Mouse (Mus musculus) spleen, postnatal 10 days (tissue): Measurements from ENCODE around the gene Nup210l.

Experiments used
- DNase-seq, 2 experiments: peaks; one replicate each; pipeline ENCODE4 v3.0.0; 2021 to 2022; ENCODE audit warnings: low spot score in 2 of 2

The Nup210l gene

DNA sequence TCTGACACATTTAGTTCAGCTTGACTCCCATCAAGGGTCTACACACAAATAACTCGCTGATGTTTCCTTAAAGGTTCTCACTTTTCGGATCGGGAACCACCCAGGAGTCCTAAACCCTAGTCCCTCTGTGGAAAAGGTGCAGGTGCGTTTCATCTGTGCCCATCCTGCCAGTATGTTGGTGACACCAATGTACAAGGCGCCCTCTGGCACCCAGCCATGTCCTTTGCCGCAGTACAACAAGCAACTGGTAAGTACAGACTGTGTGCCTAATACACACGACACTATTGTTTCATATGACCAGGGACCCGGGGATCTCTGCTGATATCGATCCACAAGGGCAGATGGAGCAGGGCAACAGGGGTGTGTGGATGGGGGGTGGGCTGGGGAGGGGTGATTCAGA, 55.8 kb downstream of the Nup210l start:
- DNase-seq, result no peak

DNA sequence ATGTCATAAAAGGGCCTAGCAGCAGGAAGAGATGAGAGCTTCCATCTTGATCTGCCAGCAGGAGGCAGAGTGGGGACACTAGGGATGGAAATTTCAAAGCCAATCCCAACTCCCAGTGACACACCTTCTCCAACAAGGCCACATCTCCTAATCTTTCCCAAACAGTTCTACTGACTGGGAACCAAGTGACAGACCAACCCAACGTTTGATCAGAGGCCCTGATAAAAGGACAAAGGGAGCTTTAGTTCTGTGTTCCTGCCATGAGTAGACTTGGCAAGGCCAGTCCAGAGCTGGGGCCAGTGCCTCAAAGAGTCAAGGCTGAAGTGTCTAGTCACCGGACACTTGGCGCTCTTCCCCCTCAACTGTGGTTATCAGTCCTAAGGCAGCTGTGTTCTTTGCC, 57.6 kb downstream of the Nup210l start:
- DNase-seq, result no peak

DNA sequence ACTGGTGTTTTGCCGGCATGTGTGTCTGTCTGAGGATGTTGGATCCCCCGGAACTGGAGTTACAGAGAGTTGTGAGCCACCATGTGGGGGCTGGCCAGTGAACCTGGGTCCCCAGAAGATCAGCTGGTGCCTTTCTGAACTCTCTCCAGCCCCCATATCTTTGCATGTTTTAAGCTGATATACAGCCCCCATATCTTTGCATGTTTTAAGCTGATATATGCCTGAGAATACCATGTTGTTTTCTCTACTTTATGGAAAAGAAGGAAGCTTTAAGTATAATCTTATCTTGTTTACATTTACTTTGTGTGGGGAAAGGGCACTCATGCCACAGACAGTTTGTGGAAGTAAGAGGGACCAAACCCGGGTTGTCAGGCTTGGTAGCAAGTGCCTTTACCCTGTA, 75.6 kb downstream of the Nup210l start:
- no peak for DNase-seq

DNA sequence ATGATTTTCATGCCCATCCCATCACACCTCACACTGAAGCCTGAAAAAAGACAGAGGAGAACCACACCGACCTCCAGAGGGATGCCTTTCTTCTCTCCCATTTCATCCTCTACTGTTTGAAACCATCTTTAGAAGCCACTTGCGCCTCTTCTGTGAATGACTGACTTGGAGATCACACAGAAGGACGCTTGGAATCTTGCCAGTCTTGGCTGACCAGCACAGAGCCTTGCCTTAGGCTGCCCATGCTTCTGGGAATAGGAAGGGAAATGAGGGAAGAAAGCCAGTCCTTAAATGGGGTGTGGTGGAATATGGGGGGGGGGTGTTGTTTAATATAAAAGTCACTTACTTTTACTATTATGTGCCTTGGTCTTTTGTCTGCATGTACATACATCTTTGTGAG, 79.6 kb downstream of the Nup210l start:
- DNase-seq, result no peak

DNA sequence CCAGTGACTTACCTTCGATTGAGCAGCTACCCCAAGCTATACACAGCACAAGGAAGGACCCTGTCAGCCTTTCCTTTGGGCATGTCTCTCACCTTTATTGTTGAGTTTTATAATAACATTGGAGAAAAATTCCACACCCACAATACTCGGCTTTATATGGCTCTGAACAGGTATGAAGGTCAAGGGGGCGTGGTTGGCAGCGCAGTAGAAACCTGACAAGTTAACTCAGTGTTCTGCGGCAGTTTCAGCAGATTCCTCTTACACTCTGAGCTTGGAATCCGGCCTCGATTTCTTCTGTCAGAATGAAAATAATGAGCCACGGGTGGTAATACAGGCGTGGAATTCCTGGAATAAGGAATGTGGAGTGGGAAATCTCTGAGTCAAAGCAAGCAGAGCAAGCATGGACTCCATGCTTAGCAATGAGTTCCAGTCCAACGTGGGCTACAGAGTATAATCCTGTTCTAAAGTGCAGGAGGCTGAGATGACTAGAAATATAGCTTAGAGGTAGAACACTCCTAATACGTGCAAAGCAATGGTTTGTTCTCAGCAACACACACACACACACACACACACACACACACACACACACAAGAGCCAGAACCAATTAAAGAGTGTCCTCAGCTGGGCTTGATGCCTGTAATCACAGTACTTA, 87.1 kb downstream of the Nup210l start:
- no peak for DNase-seq

DNA sequence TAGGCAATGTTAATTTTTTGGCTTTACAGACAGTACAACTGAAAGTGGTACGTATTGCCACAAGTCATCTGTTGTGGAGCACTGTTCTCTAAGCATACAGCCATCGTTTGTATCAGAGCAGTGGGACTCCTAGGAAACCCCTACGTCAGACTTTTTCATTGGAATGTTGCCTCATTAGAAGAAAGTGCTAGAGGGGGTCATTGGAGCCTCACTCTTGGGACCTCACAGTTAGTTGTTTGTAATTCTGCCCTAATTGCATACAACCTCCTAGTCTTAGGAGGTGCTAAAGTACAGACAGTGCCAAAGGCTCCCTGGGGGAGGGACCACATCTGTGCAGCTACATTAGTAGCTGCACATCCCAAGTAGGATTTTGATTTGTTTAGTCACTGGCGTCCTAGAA, 90.8 kb downstream of the Nup210l start:
- no peak for DNase-seq

DNA sequence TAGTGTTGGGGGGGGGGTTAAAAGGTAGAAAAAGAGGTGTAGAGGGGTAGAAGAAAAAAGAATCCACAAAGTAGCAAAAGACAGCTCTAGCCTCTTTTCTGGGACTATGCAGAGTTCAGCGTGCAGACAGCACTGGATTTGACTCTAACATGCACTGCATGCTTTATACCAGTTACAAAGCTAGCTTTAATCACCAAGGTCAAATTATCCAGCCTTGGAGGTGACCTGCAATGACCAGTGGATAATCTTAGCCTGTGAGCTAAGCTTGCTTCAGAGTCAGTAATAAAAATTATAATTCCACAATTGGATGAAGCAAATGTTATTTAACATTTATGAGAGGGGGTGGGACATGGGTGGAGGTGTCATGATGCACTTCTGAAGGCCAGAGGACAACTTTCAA, 91.7 kb downstream of the Nup210l start:
- DNase-seq, result no peak

DNA sequence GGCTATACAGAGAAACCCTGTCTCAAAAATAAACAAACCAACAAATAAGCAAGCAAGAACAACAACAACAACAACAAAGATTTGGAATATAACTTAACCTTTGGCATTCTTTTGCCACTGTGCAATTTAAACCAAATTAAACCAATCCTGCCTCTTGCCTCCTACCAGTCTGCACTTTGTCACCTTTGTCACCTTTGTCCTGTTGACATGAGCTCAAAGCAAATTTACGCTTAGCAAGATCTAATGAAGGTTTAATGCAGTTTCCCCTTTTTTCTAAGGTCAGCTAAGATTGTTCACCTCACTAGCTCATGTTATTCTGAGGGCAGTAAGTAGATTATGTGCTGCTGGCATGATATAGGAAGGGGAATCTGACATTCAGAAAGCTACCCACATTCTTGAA, 93.6 kb downstream of the Nup210l start:
- DNase-seq, result no peak

DNA sequence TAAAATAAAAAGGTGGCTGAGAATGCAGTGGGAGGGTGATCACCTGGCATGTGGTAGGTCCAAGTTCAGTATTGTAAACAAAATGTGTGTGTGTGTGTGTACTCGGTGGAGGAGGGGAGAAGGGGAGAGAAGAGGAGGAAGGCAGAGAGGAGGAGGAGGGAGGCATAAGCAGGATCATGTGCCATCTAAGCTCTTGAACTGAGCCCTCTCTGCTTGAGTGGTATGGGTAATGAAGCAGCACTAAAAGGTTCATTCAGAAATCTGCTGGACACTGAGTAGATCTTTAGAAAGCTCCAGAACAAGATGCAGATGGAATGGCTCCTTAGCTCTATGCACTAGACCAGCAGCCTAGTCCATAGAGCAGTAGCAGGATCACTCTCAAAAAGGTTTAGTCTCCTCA, 99.0 kb downstream of the Nup210l start:
- no peak for DNase-seq

DNA sequence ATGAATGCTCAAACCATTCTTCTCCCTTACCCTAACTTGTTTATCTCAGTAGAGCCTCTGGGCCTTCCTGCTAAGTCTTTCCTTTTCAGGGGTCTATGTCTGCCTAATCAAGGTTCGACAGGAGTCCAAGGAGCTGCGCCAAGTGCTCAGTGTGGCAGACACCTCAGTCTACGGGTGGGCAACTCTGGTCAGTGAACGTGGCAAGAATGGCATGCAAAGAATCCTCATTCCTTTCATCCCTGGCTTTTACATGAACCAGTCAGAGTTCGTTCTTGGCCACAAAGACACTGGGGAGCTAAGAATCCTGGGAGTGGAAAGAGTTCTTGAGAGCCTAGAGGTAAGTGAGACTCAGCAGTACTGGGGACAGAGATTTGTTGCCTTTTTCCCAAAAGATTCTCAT, 99.7 kb downstream of the Nup210l start:
- no peak for DNase-seq

DNA sequence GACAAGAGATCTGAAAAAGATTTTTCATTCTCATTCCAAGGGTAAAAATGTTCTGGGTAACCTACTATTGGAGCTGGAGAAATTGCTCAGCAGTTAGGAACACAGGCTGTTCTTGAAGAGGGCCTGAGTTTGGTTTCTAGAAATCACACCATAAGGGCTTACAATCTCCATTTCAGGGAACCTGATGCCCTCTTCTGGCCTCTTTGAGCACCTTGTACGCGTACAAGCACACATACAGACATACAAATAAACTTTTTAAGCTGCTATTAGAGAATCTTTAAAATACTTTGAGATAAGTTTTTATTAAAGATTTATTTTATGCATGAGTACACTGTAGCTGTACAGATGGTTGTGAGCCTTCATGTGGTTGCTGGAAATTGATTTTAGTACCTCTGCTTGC, 100.7 kb downstream of the Nup210l start:
- no peak for DNase-seq

DNA sequence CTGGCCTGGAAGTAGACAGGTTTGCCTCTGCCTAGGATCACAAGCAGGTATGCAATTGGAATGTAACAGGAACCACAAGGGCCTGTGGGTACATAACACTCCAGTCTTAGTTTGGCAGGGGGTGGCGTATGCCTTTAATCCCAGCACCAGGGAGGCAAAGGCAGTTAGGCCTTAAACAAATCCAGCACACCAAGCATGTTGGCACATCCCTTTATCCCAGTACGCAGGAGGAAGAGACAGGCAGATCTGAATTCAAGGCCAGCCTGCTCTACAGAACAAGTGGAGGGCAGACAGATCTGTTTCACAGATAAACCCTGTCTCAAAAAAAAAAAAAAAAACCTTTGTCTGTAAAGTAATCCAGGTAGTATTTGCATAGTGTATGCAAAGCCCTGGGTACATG, 104.7 kb downstream of the Nup210l start:
- DNase-seq, result no peak

DNA sequence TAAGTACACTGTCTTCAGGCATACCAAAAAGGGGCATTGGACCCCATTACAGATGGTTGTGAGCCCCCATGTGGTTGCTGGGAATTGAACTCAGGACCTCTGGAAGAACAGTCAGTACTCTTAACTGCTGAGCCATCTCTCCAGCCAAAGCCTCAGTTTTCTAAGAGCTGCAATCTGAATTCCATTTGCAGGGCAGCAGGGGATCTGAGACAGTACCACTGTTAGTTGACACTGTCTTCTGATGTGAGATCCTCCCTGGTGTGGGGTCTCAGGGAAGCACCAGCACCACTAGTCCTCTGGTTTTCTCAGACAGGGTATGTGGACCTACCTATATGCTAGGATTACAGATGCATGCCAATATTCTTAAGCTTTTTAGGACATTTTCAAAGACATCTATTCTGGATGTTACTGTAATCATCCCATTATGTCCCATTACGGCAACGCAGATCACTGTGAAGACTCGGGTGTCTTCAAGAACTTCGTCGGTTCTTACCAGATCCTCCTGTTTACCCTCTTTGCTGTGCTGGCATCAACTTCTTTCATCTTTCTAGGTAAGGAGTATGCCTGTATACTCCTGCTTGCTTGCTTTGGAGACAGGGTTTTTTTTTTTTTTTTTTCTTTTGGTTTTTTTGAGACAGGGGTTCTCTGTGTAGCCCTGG, 106.1 kb downstream of the Nup210l start:
- no peak for DNase-seq

DNA sequence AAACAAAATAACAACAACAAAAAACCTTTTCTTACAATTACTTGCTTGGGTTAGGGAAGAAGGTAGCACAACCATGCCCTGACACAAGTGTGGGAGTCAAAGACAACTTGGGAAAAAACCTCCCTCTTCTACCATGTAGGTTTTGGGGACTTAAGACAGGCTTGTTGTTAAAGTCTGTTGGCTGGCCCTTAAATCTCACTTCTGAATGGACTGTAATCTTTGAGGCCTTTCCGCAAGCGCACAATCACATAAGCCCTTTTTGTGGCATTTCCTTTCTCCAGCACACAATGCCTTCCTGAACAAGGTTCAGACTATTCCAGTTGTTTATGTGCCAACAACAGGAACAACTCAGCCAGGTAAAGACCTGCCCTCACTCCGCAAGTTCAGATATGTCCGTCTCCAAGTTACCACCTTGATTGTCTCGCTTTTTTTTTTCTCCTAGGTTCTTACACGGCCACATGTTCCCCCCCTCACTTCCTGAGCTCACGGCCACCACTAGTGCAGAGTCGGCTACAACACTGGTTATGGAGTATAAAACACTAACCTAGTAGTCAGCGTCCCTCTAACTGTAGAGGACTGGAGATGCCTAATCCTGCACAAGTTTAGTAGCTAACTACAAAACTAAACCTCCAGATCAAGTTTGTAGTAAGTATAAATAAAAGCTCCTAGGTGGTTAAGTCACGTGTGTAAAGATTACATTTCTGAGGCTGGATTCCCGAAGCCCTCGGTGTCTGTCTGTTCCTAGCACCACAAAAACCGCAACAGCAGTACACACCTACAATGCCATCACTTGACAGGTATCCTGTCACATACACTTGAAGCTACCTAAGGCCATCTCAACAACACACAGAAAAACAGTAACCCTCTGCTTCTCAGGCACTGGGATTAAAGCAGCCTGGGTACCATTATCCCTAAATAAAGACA, 107.8 kb downstream of the Nup210l start:
- no peak for DNase-seq

DNA sequence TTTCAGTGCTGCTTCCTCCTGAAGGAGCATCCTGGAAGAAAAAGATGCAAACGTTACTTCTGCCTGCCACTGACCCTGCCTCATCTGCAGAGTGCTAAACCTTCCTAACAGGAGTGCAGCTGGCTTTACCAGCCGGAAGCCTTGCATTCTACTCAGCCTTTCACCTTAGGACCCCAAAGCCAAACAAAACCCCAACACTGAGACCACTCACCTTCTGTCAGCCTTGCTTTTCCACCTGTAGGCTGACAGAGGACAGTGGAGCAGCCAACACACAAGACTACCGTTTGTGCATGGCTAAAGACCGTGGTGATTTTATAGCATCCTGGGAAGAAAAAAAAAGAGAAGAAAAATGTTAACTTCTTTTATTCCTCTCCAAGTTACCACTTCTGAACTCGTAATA, 108.8 kb downstream of the Nup210l start:
- DNase-seq, result no peak

DNA sequence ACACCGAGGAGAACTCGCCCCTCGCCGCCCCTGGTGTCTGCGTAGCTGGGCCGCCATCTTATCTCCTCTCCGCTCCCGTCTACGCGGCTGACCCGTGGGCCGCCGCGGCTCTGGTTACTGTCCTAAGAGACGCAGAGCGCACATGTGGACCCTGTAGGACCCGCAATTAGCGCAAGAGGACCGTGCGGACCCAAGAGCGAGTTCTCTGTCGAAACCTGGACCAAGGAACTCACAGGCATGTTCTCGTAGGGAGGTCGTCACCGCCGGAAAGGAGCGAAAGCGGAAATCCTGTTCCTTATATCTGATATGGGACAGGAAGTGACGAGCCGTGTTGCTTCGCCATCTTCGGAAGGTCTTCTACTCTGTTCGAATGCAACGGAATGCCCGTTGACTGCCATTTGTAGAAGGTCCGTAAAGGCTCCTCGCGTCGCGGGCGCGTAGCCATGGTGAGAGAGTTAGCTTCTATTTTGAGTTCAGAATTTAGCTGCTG, 109.5 kb downstream of the Nup210l start, which contains the start of the genes Rps27 and Rab13:
TSS of gene Rps27 (minus strand) at position 275 of the 490 bp plus-strand sequence.
TSS of gene Rab13 (plus strand) at position 319 of the 490 bp plus-strand sequence.
- peak; percentile 87 to 90 for DNase-seq

DNA sequence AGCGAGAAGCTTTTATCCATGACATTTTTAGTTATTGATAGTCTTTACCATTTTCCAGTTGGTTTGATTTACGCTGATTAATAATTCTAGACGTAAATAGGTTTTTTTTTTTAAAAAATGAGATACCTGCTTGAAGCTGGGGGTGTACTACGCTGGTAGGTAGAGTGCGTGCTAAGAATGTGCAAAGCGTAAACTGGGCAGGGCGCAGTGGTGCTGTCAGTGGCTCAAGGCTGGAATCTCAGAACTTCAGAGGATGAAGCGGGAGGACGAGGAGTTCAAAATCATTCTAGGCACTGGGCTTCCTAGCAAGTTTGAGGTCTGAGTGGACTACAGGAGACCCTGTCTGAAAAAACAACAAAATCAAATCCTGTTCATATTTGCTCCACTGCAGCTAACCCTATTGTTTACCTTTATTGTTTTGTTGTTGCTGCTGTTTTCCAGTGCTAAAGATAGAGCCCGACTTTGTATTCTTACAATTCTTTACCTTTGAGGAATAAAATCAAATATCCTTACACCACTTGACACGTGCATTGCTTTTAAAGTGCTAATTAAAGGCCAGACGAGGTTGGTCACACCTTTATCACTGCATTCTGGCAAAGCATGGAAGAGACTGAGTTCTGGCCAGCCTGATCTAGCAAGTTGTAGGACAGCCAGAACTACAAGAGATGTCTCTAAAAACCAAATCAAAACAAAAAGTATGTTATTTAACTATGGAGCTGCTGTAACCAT, 110.2 kb downstream of the Nup210l start:
- DNase-seq, result no peak

DNA sequence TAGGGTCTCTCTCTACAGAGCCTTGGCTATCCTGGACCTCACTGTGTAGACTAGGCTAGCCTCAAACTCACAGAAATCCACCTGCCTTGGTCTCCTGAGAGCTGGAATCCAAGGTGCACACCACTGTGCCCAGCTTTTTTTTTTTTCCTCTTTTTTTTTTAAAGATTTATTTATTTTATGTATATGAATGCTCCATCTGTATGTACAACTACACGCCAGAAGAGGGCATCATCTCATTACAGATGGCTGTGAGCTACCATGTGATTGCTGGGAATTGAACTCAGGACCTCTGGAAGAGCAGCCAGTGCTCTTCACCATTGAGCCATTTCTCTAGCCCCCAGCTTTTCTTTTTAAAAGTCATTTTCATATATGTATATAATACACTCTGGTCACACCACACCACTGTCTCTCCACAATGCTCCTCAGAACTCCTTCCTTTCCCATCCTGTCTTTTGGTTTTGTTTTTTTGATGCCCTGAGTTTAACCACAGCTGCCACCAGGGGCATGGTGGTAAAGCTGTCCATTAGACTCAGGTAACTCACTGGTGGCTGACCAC, 112.0 kb downstream of the Nup210l start:
- no peak for DNase-seq

DNA sequence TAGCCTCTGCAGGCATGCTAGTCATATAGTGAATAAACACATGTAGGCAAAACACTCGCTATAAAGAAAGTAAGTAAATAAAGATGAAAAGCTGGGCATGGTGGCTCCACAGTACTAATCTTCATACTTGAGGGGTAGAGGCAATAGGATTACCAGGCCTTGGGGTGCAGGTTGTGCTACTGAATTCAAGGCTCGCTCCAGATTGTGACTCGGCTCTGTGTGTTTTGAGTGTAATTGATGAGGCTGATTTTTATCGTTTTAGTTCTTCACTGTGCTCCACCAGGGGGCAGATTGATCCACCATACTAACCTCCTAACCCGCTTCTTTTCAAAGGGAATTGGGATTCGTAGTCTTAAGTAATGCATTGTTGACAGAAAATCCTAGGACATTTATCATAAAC, 116.2 kb downstream of the Nup210l start:
- peak in 1 of 2 experiments; percentile 64 for DNase-seq

DNA sequence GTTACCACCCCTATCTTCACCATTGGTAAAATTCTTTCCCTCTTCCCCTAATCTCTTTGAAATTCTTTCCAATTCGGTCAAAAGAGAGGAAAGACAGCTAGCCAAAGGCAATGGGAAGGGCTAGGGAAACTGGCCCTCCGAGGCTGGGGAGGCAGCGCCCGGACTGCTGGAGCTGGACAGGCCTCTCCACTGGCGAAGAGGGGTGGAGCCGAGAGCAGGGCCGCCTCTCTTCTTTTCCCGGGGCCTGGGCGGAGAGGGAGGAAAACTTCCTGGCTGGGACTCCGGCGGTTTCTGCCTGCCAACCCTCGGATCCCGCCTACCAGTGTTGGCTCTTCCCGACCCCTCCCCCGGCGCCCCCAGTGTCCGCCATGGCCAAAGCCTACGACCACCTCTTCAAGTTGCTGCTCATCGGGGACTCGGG, 116.6 kb downstream of the Nup210l start:
- DNase-seq, result peak; percentile 37 to 51

DNA sequence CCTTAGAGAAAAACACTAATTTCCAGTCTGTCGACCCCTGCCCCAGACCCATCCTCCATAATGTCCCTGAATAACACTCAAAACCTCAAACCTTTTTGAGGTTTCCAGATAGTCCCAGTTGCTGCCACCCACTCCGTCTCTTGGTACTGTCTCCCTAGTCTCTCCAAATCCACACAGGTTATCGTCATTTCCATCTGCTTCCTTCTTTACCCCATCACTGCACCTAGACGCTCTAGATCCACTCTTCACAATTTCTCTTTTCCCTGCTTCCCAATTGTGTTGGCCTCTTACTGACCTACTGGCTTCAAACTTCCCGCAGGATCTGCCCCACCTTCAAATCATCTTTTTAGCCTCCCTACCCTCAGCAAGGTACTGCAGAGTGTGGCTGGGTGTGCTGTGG, 117.2 kb downstream of the Nup210l start:
- no peak for DNase-seq
